Mouse (Mus musculus) embryonic facial prominence, embryonic 14.5 days (tissue): ENCODE results near the gene P2rx1. TPM values are rescaled to one million over a fixed set of nuclear protein-coding genes. Genes with fewer than 3 reads are reported as not detected.

Source experiments
- ATAC-seq: fragments of 200-750 bp; cut with Nextera tagmentation; 2 replicates; pipeline ENCODE4 v1.8.0; 2017; ENCODE audit warnings: low read depth, moderate number of reproducible peaks, moderate TSS enrichment
- DNase-seq: peaks from one replicate; pipeline ENCODE4 v3.0.0-alpha.2; 2015; ENCODE audit warnings: low spot score
- H3K27ac ChIP-seq: fragments of 300-500 bp; sonication (generic); replicated peaks from 2 replicates; pipeline ENCODE4 v1.5.1; 2014; ENCODE audit warnings: low read depth, mild to moderate bottlenecking, low read length, moderate library complexity
- H3K27me3 ChIP-seq: fragments of 300-500 bp; sonication (generic); replicated peaks from 2 replicates; pipeline ENCODE4 v1.6.1; 2014; ENCODE audit warnings: low read length; ENCODE audit not compliant: control insufficient read depth, insufficient read depth
- H3K36me3 ChIP-seq: fragments of 300-500 bp; sonication (generic); 2 replicates; pipeline ENCODE4 v1.6.1; 2014; ENCODE audit warnings: low read length, mixed read lengths; ENCODE audit not compliant: control insufficient read depth, insufficient read depth
- H3K4me1 ChIP-seq: fragments of 300-500 bp; sonication (generic); 2 replicates; pipeline ENCODE4 v1.6.1; 2014; ENCODE audit warnings: antibody characterized with exemption, low read length; ENCODE audit not compliant: control insufficient read depth, insufficient read depth
- H3K4me2 ChIP-seq: fragments of 300-500 bp; sonication (generic); 2 replicates; pipeline ENCODE4 v1.6.1; 2014; ENCODE audit warnings: low read depth, mild to moderate bottlenecking, low read length, moderate library complexity, mixed read lengths
- H3K4me3 ChIP-seq: fragments of 300-500 bp; sonication (generic); 2 replicates; pipeline ENCODE4 v1.5.1; 2014; ENCODE audit warnings: low read depth, mild to moderate bottlenecking, low read length
- H3K9ac ChIP-seq: fragments of 300-500 bp; sonication (generic); 2 replicates; pipeline ENCODE4 v1.6.1; 2014; ENCODE audit warnings: low read depth, mild to moderate bottlenecking, low read length, moderate library complexity, mixed read lengths
- H3K9me3 ChIP-seq: fragments of 300-500 bp; sonication (generic); 2 replicates; pipeline ENCODE4 v1.6.1; 2016; ENCODE audit warnings: low read length; ENCODE audit not compliant: control insufficient read depth
- WGBS: fragments of 180-500 bp; shearing (Covaris S2); extraction: QIAGEN DNeasy Blood & Tissue Kit; methylation state at CpG from one replicate; pipeline ENCODE4 v1.1.7; 2014; 5-methylcytosine and 5-hydroxymethylcytosine counted together
- polyA plus RNA-seq: library from polyadenylated mRNA; unstranded; fragments of >200 nt; fragmentation: Nextera tagmentation; extraction: Ambion mirVana; gene quantifications from 2 replicates; pipeline ENCODE4 v1.2.1, GENCODE M21; 2014

P2rx1 gene
- polyA plus RNA-seq = 2.3 and 3.0 TPM in 2 replicates

DNA sequence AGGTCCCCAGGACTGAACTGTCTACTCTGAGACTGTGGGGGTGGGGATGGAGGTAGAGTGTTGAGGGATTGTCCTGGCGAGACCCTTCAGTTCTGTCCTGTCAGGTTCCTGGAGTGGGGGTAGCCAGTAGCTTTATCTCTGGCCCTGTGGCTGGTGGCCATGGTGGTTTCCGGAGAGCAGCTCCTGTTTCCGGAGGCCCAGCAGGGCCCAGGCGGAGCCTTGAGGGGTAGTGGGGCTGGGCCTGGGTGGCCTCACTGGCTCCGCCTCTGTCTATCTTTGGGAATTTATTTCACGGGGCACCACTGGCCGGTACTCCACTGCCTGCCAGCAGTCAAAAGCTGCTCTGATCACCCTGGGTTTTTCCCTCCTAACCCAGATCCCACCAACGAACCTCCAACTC, at the start of gene P2rx1:
P2rx1 (plus strand) TSS at position 333 of the 400 bp plus-strand sequence.
- H3K27me3 ChIP-seq = no peaks in the 10 kb centered on the region
- 45% methylated on average over 8 of the region's 8 CpGs for WGBS
- DNase-seq (no peak), ATAC-seq (no peak)
- no peak within 1 kb of the TSS for H3K27ac ChIP-seq
- no peaks in the 10 kb centered on the region for H3K9me3 ChIP-seq
- 0 out of 2 replicates have a peak, but pooled peaks cover 4% of the 10 kb centered on the region for H3K4me1 ChIP-seq
- H3K4me3 ChIP-seq = no peak within 1 kb of the TSS
- no peak within 1 kb of the TSS for H3K4me2 ChIP-seq
- H3K9ac ChIP-seq = no peak within 1 kb of the TSS
- H3K36me3 ChIP-seq = no peaks in the 10 kb centered on the region

DNA sequence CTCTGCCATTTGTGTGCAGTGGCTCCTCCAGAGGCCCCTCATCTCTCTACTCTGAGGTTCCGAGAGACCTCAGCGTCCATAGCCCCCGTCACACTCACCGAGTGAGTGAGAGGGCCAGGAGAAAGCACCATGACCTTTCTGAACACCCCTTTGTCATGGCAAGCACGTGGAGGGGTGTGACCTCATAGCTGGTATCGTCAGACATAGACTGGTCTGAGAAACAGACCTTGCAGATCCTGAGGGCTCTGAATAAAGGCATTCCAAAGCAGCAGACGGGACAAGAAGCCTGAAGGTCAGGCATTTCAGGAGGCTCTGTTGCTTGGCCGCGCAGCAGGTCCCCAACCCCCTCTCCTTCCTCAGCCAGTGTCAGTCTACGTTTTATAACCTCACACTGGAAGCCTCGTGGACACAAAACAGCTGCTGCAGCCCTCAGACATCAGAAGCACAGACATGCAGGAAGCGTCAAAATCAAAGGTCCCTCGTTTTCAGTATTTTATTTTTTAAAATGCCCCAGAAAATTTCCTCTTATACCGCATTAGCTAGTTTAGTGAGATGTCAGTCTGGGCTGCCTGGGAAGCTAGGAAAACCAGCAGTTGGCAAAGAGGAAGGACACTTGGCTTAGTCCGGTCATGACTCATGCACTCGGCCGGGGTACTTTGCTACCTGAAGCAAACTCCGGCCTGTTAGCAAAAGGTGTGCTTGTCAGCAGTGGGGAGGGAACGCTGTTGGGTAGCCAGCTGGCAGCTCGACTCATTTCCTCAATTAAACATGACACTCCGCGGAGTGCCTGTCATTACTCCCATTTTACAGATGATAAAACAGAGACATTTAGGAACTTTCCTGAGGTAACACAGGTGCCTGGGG, 47.5 kb upstream of the P2rx1 start:
- H3K27me3 ChIP-seq = no peaks in the 10 kb centered on the region
- peaks cover 10% of the 10 kb centered on the region for H3K4me1 ChIP-seq
- no peak overlapping the region for H3K4me2 ChIP-seq
- ATAC-seq (no peak), DNase-seq (no peak)
- WGBS = 64% methylated on average over 22 of the region's 22 CpGs
- no peak overlapping the region for H3K9ac ChIP-seq
- H3K4me3 ChIP-seq = no peak overlapping the region
- peaks cover 4% of the 10 kb centered on the region; the same call in 1 of the 2 replicates for H3K9me3 ChIP-seq
- no peaks in the 10 kb centered on the region for H3K36me3 ChIP-seq
- H3K27ac ChIP-seq = no peak overlapping the region; the same call in 1 of the 2 replicates

DNA sequence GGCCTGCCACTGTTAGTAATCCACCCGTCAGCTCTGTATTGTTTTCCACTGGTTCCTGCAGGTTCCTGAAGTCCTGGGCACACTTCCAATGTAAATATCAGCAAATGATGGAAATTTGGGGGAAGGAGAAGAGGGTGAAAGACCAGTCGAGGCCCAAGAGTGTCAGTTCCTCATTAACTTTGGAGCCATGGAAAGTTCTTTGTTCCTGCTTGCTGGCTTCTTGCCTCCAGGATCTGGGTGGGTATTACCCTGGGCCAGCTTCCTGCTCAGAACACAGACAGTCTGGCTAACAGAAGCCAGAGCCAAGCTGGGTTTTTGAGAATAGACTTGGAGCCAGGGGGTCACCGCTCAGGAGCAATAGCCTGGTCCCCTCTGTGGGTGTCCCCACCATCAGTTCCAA, 46.7 kb upstream of the P2rx1 start:
- Histone ChIP-seq H3K27me3 (no peaks in the 10 kb centered on the region), H3K4me1 (peaks cover 4% of the 10 kb centered on the region; the same call in 1 of the 2 replicates), H3K4me3 (no peak overlapping the region), H3K9me3 (peaks cover 4% of the 10 kb centered on the region; the same call in 1 of the 2 replicates), H3K9ac (no peak overlapping the region), H3K27ac (peak overlapping the region; percentile 28), H3K36me3 (no peaks in the 10 kb centered on the region), H3K4me2 (no peak overlapping the region)
- ATAC-seq (no peak), DNase-seq (peak; percentile 65)
- WGBS = 53% methylated on average over 3 of the region's 3 CpGs

DNA sequence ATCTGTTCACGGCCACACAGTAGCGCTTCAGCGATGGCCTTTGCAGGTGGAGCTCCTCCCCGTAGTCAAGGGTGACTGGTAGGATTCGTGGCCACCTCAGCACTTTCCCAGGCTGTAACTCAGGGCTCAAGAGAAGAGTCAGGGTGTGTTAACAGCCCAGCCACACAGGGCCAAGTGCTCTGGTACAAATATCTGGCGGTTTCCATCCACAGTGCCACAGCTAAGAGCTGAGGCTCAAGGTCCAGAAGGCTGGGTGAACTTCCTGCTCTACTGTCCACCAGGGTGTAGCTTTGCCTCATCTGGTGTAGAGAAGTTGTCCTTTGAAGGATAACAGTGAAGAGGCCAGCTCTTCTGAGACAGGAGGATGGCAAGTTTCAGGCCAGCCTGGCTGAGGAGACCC, 46.2 kb upstream of the P2rx1 start:
- H3K9me3 ChIP-seq = peaks cover 4% of the 10 kb centered on the region; the same call in 1 of the 2 replicates
- DNase-seq (no peak), ATAC-seq (no peak)
- no peak overlapping the region for H3K9ac ChIP-seq
- no peaks in the 10 kb centered on the region for H3K27me3 ChIP-seq
- no peak overlapping the region for H3K4me2 ChIP-seq
- H3K4me3 ChIP-seq = no peak overlapping the region
- no peaks in the 10 kb centered on the region for H3K4me1 ChIP-seq
- peak overlapping the region; percentile 28 for H3K27ac ChIP-seq
- no peaks in the 10 kb centered on the region for H3K36me3 ChIP-seq
- 92% methylated on average over 6 of the region's 6 CpGs for WGBS

DNA sequence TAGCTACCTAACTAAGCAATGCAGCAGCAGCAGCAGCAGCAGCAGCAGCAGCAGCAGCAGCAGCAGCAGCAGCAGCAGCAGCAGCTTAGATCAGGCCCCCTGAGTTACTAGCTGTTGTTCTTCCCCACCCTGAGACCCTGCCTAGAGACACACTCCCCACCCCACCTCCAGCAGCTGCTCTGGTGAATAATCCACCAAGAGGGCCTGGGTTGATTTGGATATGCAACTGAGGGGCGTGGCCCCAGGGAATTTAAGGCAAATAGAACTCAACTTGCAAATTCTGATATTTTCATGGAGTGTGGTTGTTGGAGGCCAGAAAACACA, 45.8 kb upstream of the P2rx1 start:
- H3K36me3 ChIP-seq = no peaks in the 10 kb centered on the region
- no peak for DNase-seq
- H3K9me3 ChIP-seq = peaks cover 4% of the 10 kb centered on the region; the same call in 1 of the 2 replicates
- 70% methylated on average over 1 of the region's 1 CpGs for WGBS
- H3K9ac ChIP-seq = no peak overlapping the region
- no peak overlapping the region for H3K4me2 ChIP-seq
- H3K4me3 ChIP-seq = no peak overlapping the region
- H3K4me1 ChIP-seq = no peaks in the 10 kb centered on the region
- ATAC-seq = no peak
- H3K27ac ChIP-seq = no peak overlapping the region
- H3K27me3 ChIP-seq = no peaks in the 10 kb centered on the region

DNA sequence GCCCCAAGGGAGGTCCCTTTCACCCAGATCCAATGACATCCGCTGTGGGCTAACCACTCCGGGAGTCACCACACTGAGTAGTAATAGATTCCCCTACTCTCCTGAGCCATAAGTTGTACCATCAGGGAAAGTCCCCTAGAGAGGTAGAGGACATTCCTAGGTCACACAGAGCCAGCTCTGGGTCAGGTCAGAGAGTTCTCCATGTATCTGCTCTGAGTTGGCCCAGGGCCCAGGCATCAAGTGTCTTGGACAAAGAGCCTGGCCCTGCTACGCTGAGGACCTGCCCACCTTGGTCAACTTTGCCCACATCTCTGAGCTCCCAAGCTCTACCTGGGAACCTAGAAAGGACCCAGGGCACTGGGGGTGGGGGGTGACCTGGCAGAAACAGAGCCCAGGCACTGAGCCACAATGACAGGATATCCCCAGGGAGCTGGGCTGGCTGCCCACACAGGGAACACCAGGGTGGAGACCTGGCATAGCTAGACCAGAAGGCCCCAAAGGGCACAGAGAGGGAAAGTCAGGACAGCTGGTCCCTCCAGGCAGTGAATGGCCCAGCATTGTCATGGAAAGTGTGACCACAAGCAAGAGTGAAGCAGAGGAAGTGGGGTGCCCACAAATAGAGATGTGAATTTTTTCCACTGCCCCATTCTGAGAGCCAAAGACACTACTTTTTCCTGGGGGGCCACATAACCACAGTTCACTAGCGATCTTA, 45.3 kb upstream of the P2rx1 start:
- H3K36me3 ChIP-seq = no peaks in the 10 kb centered on the region
- H3K4me1 ChIP-seq = no peaks in the 10 kb centered on the region
- H3K27ac ChIP-seq = no peak overlapping the region
- WGBS = 82% methylated on average over 4 of the region's 4 CpGs
- no peaks in the 10 kb centered on the region for H3K27me3 ChIP-seq
- no peak overlapping the region for H3K4me3 ChIP-seq
- peaks cover 4% of the 10 kb centered on the region; the same call in 1 of the 2 replicates for H3K9me3 ChIP-seq
- ATAC-seq = no peak
- H3K4me2 ChIP-seq = no peak overlapping the region
- H3K9ac ChIP-seq = no peak overlapping the region
- no peak for DNase-seq

DNA sequence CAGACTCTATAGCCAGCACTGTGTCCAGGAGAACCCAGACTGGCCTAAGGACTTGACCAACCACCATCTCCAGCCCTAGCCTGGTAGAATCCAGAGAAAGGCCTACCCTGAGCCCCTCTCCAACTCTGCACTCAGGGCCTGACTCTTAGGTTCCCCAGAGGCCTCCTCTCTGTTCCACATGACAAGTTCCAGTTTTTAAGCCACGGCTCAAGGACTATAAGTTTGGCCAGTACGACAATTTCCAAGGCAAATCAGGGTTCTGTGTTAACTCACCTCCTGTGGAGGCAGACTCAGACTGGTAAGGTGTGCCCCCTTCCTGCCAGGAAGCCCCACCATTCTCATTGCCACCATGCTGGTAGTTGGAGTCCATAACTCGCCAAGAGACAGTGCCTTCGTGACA, 44.7 kb upstream of the P2rx1 start:
- ATAC-seq = no peak
- Histone ChIP-seq H3K4me3 (no peak overlapping the region), H3K4me2 (no peak overlapping the region), H3K27me3 (peaks cover 2% of the 10 kb centered on the region), H3K9ac (no peak overlapping the region), H3K27ac (no peak overlapping the region), H3K36me3 (no peaks in the 10 kb centered on the region), H3K9me3 (peaks cover 4% of the 10 kb centered on the region; the same call in 1 of the 2 replicates), H3K4me1 (no peaks in the 10 kb centered on the region)
- 87% methylated on average over 4 of the region's 4 CpGs for WGBS
- no peak for DNase-seq

DNA sequence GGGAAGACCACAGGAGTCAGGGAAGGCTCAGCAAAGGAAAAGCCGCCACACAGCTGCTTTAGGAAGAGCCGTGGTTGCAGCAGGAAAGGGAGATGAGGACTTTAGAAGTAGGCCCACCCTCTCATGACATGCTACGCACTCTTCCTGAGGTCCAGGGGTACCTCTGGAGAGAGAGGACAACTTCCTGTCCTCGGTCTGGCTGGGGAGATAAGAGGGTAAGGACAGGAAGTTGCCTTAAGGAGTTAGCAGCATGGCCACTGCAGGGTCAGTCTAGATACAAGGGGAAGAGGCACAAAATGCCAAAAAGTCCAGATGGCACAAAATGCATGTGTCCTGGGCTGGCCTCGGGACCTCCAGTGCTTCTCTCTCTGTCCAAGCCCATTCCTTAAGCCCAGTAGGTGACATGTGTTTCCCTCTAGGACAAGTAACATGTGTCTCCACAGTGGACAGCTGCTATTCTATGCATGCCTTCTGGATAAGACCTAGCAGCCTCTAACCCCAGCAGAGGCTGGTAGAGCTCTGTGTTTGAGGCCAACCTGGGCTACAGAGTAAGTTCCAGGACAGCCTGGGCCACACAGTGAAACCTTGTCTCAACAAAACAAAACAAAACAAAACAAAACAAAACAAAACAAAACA, 43.4 kb upstream of the P2rx1 start:
- no peak overlapping the region for H3K27ac ChIP-seq
- H3K27me3 ChIP-seq = peaks cover 15% of the 10 kb centered on the region
- H3K4me2 ChIP-seq = no peak overlapping the region
- ATAC-seq (no peak), DNase-seq (no peak)
- 50% methylated on average over 5 of the region's 5 CpGs for WGBS
- no peaks in the 10 kb centered on the region for H3K9me3 ChIP-seq
- no peak overlapping the region for H3K9ac ChIP-seq
- no peaks in the 10 kb centered on the region for H3K4me1 ChIP-seq
- H3K4me3 ChIP-seq = no peak overlapping the region
- H3K36me3 ChIP-seq = no peaks in the 10 kb centered on the region
